Mouse (Mus musculus) monocyte, adult 5-6 weeks (primary cell): ENCODE data around the gene Unc13d. TPM values are rescaled to one million over a fixed set of nuclear protein-coding genes. Genes with fewer than 3 reads are reported as not detected.

ENCODE experiments used
- ATAC-seq: fragments of 153-309, 156-312 bp; replicated peaks from 2 replicates; pipeline ENCODE4 v1.8.0; 2017; ENCODE audit warnings: mild to moderate bottlenecking; ENCODE audit not compliant: low TSS enrichment, insufficient number of reproducible peaks, severe bottlenecking, poor library complexity, low FRiP score
- total RNA-seq: library from RNA; stranded (forward); fragments of 200-1000, 200-491, 200-594 nt; gene quantifications from 3 replicates; pipeline ENCODE4 v1.2.3, GENCODE M21; 2017

Unc13d gene
- total RNA-seq, 1 experiment from 2014 or later, result 29.1 TPM

DNA sequence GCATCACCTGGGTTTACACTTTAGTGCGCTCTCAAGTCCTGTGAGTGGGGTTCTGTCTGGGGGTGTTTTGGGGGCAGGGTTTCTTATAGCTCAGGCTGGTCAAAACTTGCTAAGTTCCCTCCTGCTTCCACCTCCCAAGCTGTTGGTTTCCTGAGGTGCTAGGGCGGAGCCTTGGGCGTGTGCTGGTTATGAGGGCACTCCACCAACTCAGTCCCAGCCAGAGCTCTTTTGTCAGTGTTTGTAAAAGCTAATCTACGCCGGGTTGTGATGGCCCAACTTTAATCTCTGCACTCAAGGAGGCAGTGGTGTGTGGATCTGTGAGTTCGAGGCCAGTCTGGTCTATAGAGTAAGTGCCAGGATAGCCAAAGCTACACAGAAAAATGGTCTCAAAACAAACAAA, 6.4 kb upstream of the Unc13d start:
- ATAC-seq, result no peak

- no peak for ATAC-seq
Observed at GRCm38 (mm10) chr11:116083096-116083672, 5.4 kb upstream of the Unc13d start.

GRCm38 (mm10) chr11:116081081-116081480, 3.3 kb upstream of the Unc13d start:
- no peak for ATAC-seq

- no peak for ATAC-seq
Observed at GRCm38 (mm10) chr11:116079511-116079910, 1.8 kb upstream of the Unc13d start.

GRCm38 (mm10) chr11:116078676-116079320, 1.0 kb upstream of the Unc13d start:
- ATAC-seq, result no peak

DNA sequence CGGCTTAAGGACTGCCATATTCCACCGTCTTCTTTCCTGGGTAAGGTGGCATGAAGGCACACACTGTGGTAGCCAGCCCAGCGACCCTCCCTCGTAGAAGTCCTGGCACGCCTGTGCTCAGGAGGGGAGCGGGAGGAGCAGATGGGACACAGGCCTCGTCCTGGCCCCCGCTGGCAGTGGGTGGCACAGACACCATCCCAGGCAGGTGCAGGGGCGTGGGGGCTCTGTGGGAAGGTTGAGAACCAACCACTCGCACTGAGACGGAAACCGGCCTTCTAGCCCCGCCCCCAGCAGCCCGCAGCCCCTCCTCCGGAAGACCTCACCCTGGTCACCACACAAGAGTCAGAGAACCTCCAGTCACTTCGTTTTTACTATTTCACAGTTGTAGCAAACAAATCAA, 460 bp upstream of the Unc13d start:
- peak; percentile 51 for ATAC-seq

DNA sequence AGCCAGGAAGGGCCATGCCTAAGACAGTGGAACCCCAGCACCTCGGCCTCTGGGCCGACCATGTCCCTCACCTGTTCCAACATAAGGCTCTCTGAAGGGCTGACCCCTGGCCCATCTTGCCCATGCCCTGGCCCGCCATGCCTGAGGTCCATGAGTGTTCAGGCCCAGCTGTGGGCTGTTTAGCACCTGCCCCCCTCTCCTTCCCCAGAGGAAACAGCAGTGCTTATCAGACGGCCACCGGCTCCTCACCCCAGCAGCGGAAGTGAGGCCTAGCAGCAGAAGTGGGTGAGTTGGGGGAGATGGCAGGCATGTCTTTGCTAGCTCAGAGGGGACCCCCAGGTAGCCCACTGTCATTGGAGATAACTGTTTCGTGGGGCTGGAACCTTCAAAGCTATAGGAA, 925 bp downstream of the Unc13d start:
- no peak for ATAC-seq

GRCm38 (mm10) chr11:116076266-116076540, 1.6 kb downstream of the Unc13d start:
- ATAC-seq, result no peak

DNA sequence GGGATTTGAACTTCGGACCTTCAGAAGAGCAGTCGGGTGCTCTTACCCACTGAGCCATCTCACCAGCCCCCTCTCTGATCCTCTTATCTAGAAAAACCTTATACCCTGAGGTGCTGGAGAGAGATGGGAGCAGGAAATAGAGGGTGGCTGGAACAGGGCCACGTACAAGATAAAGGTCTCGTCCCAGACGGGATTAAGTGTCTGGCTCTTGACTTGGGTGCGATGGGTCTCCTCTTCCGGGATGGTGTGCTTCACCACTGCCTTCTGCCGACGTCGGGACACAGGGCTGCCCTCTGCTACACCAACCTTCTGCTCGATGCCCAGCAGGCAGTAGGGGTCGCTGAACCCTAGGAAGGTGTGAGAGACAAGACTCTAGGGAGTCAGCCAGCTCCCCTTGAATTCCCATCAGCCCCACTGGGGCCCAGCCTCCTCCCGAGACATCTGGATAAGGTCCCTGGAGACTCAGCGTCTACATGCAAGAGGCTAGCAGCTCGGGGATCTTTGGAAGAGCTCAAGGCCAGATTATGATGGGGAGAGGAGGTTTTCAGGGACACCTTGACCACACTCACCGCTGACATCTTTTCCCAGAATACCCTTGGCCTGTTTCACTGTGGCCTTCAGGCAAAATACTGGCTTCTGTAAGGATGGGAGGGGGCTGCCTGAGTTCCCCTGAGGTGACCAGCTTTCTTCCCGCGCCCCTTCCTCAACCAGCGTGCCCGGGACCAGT, 2.1 kb downstream of the Unc13d start:
- no peak for ATAC-seq

DNA sequence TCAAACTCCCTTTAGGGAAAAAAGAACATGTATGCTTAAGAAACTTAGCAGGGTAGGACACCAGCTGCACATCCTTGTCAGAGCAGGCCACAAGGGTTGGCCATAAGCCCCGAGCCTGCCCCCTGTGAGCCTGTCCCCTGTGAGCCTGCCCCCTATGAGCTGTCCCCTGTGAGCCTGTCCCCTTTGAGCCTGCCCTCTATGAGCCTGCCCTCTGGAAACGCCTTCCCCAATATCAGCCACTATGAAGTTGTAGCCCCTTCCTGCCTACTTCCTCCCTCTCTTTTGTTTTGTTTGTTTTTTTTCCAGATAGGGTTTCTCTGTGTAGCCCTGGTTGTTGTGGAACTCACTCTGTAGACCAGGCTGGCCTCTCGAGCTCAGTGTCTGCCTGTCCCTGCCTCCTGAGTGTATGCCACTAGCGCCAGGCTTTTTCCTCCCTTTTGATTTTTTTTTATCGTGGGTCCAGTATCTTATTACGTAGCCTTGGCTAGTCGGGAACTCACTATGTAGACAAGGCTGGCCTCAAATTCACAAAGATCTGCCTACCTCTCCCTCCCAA, 3.2 kb downstream of the Unc13d start:
- ATAC-seq, result no peak

GRCm38 (mm10) chr11:116072608-116073007, 5.2 kb downstream of the Unc13d start:
- ATAC-seq, result no peak

DNA sequence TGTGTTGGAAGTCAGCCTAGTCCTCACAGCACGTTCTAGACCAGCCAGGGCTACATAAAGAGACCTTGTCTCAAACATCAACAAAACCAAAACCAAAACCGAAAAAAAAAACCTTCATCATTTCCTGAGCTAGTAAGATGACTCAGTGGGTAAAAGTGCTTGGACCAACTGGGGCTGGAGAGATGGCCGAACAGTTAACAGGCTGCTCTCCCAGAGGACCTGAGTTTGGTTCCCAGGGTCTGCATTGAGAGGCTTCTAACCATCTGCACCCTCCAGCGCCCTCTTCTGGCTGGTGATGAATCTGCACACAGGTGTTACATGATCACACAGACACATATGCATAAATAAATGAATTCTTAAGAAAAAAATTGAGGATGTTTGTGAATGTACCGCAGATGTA, 6.3 kb downstream of the Unc13d start:
- no peak for ATAC-seq

DNA sequence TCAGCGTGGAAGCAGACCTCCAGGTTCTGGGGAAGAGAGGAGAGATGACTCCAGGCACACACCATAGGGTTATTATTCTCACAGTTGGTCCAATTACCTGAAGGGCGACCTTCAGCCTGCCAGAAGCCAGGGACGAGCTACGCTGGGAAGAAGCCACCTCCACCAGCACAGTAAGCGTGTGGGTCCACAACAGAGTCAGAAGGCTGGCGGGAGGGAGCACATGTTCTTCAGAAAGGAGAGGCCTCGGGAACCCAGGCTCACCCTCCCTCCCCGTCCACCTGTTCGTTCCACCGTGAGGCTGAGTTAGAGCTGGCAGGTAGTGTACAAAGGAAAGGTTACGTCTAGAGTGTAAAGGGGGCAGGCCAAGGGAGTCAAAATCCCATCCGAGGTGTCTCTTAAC, 12.4 kb downstream of the Unc13d start:
- ATAC-seq, result no peak

DNA sequence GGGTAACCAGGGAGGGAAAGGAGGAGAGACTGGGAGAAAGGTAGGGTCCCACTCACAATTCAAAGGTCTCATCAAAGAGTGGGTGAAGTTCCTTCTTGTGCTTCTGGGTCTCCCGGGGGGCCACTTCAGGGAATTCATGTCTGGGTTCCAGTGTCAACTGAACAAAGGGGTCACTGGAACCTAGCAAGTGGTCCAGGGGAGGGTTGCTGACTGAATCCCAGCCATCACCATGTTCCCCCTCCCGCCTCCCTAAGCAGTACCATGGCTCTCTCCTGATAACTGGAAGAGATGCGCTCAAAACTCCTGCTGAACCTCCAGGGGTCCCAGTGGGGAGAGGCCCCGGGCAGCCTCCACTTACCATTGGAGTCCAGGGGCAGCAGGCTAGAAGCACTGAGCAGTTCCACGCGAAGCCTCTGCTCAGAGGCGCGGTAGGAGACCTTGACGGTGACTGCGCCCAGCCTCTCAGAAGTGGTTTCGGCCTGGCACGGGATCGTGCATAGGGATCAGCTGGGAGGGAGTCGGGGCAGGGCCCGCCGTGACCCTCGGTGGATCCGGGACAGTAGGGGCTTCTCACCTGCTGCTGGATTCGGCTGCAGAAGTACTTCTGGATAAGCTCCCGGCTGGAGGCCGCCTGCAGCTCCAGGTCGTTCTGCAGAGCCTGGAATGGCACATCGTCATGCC, 13.4 kb downstream of the Unc13d start:
- no peak for ATAC-seq

- ATAC-seq, result no peak
Observed at GRCm38 (mm10) chr11:116063562-116063961, 14.2 kb downstream of the Unc13d start.

DNA sequence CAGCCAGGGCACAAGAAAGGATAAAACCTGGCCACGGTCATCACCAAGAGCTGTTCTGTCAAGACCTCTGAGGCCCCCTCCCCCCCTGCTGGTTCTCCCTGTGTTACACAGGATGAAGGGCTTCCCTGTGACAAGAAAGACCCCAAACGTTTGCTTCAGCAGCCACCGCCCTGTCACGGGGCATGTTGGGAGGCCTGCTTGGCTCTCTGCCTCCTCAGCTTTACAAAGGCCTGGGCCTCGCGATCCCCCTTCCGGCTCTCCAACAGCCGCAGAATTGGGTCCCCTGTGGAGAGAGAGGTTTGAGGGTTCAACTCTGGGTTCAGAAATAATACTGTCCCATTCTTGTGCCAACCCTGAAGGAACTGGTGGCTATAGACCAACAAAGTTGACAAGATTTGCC, 15.2 kb downstream of the Unc13d start:
- ATAC-seq, result no peak

GRCm38 (mm10) chr11:116061641-116062415, 15.9 kb downstream of the Unc13d start:
- ATAC-seq, result no peak

DNA sequence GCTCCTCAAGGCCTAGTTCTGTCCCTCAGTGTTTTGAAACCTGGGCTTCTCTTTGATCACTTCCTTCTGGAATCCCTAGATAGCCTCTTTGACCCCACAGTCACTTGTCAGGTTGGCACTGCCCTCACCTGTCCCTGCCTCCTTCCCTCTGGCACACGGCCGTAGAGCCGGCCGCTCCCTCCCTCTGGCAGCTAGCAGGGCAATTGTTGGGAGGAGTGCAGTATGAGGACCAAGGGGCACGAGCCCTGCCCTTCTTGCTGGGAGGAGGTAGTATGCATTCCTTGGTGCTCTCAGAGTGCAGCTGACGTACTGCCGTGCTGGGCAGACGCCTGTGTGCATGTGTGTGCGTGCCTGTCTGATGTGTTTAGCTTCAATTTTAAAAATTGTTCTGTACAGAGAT, 17.2 kb downstream of the Unc13d start:
- no peak for ATAC-seq

- ATAC-seq, result no peak
Observed at GRCm38 (mm10) chr11:116059691-116060025, 18.1 kb downstream of the Unc13d start.
